Mouse (Mus musculus): ENCODE results near the gene Cit. TPM values are rescaled to one million over a fixed set of nuclear protein-coding genes. Genes with fewer than 3 reads are reported as not detected.

Gene Cit
- total and polyA plus RNA-seq, 3 experiments = 44.1 to 126 (median 69.8) TPM

DNA sequence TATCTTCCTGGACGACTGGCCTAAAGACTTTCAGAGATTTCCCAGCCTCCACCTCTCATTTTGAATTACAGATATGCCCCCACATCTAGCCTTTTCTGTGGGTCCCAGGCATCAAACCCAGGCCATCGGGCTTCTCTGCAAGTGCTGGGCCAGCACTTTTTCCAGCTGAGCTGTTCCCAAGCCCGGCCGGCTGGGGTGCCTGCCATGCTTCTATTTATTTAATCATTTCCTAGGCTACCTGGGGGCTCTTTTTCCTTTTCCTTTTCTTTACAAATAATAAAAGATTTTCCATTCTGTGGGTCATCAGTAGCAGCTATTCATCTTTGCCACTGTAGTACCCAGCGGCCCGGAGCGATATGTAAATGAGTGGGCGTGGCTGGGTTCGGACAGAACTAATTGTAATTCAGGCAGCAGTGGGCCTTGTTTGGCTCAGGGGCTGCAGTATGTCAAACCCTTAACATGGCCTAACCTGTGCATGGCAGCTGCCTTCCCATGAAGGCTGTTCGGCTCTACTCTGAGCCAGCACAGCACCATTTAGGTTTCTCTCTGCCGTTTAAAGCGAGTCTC is 4.3 kb downstream of the Cit start:
- DNase-seq (ENCODE audit: low spot score) (no peak), ATAC-seq (ENCODE audit: extremely low read depth, insufficient number of reproducible peaks, low FRiP score, poor library complexity, severe bottlenecking) (no peak)
- TF ChIP-seq GATA2 (IDR thresholded peaks at IDR 0.05; ENCODE audit: borderline replicate concordance, low read depth, low read length) (no peak), POLR2AphosphoS5 (IDR thresholded peaks at IDR 0.05; ENCODE audit: insufficient replicate concordance, low read depth, low read length) (no peak), TAL1 (conservative IDR thresholded peaks at IDR 0.05; ENCODE audit: low read depth, low read length) (no peak), GATA1 (IDR thresholded peaks at IDR 0.05; ENCODE audit: borderline replicate concordance, low read length) (no peak), CTCF (IDR thresholded peaks at IDR 0.05; ENCODE audit: low read depth, low read length) (no peak)
- H3K4me3 ChIP-seq (ENCODE audit: low read depth, low read length) = no peak overlapping the region
- no peaks in the 10 kb centered on the region for H3K27me3 ChIP-seq (ENCODE audit: insufficient read depth, low read length)
- no peaks in the 10 kb centered on the region for H3K9me3 ChIP-seq (replicated peaks)
- peaks cover 85% of the 10 kb centered on the region for H3K36me3 ChIP-seq (replicated peaks)
- peaks cover 71% of the 10 kb centered on the region for H3K4me1 ChIP-seq (ENCODE audit: insufficient read depth, low read depth, low read length)

DNA sequence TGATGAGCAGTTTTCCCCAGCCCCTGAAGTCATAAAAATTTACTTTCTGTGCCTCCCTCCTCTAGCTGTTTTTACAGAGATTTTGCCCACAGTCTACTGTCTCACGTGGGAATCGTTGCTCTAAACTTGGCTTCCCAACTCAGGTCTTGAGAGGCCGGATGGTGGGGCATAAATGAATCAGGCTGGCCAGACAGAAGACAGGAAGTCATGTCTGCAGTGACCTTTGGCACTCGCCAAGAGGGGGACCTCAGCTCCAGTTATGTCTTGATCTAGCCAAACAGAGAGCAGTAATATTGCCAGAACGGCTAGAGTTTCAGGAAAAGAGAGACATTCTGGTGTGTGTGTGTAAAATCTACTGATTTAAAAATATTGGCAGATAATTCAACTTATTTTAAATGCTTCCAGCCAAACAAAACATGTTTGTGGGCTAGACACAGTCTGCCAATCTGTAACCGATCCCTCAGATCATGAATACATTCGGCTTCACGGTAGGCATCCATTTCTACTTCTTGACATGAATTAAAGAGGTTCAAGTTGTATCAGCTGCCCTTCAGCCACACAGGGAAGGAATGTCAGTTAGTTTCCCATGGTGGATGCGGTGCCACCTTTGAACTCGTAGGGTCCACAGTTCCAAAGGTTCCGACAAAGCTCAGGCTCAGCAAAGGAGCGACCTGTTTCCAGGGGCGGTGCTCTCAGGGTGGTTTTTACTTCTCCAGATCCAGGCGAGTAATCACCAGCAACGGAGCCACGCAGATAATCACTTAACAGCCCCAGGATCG is 5.4 kb downstream of the Cit start:
- ATAC-seq (ENCODE audit: extremely low read depth, insufficient number of reproducible peaks, low FRiP score, poor library complexity, severe bottlenecking) (no peak), DNase-seq (ENCODE audit: low spot score) (no peak)
- H3K27me3 ChIP-seq (ENCODE audit: insufficient read depth, low read length) = no peaks in the 10 kb centered on the region
- peaks cover 96% of the 10 kb centered on the region for H3K36me3 ChIP-seq (replicated peaks)
- no peak for TF ChIP-seq TAL1 (conservative IDR thresholded peaks at IDR 0.05; ENCODE audit: low read depth, low read length)
- no peak for TF ChIP-seq GATA1 (IDR thresholded peaks at IDR 0.05; ENCODE audit: borderline replicate concordance, low read length)
- TF ChIP-seq CTCF (IDR thresholded peaks at IDR 0.05; ENCODE audit: low read depth, low read length) = no peak
- no peak for TF ChIP-seq POLR2AphosphoS5 (IDR thresholded peaks at IDR 0.05; ENCODE audit: insufficient replicate concordance, low read depth, low read length)
- no peak for TF ChIP-seq GATA2 (IDR thresholded peaks at IDR 0.05; ENCODE audit: borderline replicate concordance, low read depth, low read length)
- H3K9me3 ChIP-seq (replicated peaks) = no peaks in the 10 kb centered on the region
- H3K4me1 ChIP-seq (ENCODE audit: insufficient read depth, low read depth, low read length) = peaks cover 66% of the 10 kb centered on the region
- H3K4me3 ChIP-seq (ENCODE audit: low read depth, low read length) = no peak overlapping the region

DNA sequence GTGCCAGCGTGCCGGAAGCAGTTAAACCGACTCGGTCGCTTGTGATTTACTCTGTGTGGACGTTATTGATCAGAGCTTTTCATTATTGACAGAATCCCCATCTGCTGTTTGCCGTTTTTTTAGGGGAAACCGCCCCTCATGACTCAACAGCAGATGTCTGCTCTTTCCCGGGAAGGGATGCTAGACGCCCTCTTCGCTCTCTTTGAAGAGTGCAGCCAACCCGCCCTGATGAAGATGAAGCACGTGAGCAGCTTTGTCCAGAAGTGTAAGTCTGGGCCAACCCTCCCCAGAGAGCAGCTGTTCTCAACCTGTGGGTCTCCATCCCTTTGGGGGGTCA is 5.9 kb downstream of the Cit start:
- Histone ChIP-seq H3K27me3 (ENCODE audit: insufficient read depth, low read length) (no peaks in the 10 kb centered on the region), H3K9me3 (replicated peaks) (no peaks in the 10 kb centered on the region), H3K36me3 (replicated peaks) (peaks cover 98% of the 10 kb centered on the region), H3K4me1 (ENCODE audit: insufficient read depth, low read depth, low read length) (peaks cover 61% of the 10 kb centered on the region), H3K4me3 (ENCODE audit: low read depth, low read length) (no peak overlapping the region)
- ATAC-seq (ENCODE audit: extremely low read depth, insufficient number of reproducible peaks, low FRiP score, poor library complexity, severe bottlenecking) (no peak), DNase-seq (ENCODE audit: low spot score) (no peak)
- TF ChIP-seq CTCF (IDR thresholded peaks at IDR 0.05; ENCODE audit: low read depth, low read length) (no peak), GATA2 (IDR thresholded peaks at IDR 0.05; ENCODE audit: borderline replicate concordance, low read depth, low read length) (no peak), TAL1 (conservative IDR thresholded peaks at IDR 0.05; ENCODE audit: low read depth, low read length) (no peak), POLR2AphosphoS5 (IDR thresholded peaks at IDR 0.05; ENCODE audit: insufficient replicate concordance, low read depth, low read length) (no peak), GATA1 (IDR thresholded peaks at IDR 0.05; ENCODE audit: borderline replicate concordance, low read length) (no peak)

DNA sequence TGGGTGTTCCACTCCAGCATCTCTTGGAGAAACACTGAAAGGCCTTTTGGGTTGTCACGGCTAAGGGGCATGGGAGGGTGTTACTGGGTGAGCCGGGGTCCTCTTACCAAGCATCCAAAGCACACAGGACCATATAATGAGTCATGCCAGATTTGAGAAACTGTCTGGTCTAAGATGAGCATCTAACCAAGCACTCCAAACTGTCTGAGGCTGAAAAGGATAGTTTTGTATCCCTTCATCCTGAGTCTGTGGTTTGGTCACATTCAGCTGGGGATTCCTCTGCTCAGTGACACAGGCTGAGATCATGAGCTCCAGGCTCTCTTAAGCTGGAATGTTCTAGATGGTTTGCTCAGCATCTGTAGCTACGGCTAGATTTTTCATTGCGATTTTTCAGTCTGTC is 7.4 kb downstream of the Cit start:
- H3K4me3 ChIP-seq (ENCODE audit: low read depth, low read length) = no peak overlapping the region
- H3K27me3 ChIP-seq (ENCODE audit: insufficient read depth, low read length) = no peaks in the 10 kb centered on the region
- no peaks in the 10 kb centered on the region for H3K9me3 ChIP-seq (replicated peaks)
- ATAC-seq (ENCODE audit: extremely low read depth, insufficient number of reproducible peaks, low FRiP score, poor library complexity, severe bottlenecking) (no peak), DNase-seq (ENCODE audit: low spot score) (no peak)
- TF ChIP-seq GATA2 (IDR thresholded peaks at IDR 0.05; ENCODE audit: borderline replicate concordance, low read depth, low read length) = no peak
- no peak for TF ChIP-seq TAL1 (conservative IDR thresholded peaks at IDR 0.05; ENCODE audit: low read depth, low read length)
- TF ChIP-seq GATA1 (IDR thresholded peaks at IDR 0.05; ENCODE audit: borderline replicate concordance, low read length) = no peak
- no peak for TF ChIP-seq POLR2AphosphoS5 (IDR thresholded peaks at IDR 0.05; ENCODE audit: insufficient replicate concordance, low read depth, low read length)
- no peak for TF ChIP-seq CTCF (IDR thresholded peaks at IDR 0.05; ENCODE audit: low read depth, low read length)
- H3K4me1 ChIP-seq (ENCODE audit: insufficient read depth, low read depth, low read length) = peaks cover 47% of the 10 kb centered on the region
- H3K36me3 ChIP-seq (replicated peaks) = peaks cover 96% of the 10 kb centered on the region

DNA sequence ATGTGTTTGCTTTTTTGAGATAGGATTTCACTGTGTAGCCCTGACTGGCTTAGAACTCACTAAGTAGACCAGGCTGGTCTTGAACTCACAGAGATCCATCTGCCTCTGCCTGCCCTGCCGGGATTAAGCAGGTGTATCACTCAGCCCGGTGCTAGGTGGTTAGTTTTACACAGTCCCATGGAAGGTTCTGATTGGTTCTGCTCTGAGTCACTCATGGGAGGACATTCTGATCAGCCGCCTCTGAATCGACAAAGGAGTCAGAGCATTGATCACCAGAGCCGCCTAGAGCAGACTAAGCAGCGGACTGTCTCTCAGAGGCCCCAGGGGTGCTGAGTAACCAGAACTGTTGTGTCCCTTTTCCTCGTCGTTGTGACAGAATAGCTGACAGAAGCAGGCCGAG is 8.6 kb downstream of the Cit start:
- ATAC-seq (ENCODE audit: extremely low read depth, insufficient number of reproducible peaks, low FRiP score, poor library complexity, severe bottlenecking) (no peak), DNase-seq (ENCODE audit: low spot score) (no peak)
- peaks cover 38% of the 10 kb centered on the region for H3K4me1 ChIP-seq (ENCODE audit: insufficient read depth, low read depth, low read length)
- no peaks in the 10 kb centered on the region for H3K27me3 ChIP-seq (ENCODE audit: insufficient read depth, low read length)
- H3K9me3 ChIP-seq (replicated peaks) = no peaks in the 10 kb centered on the region
- TF ChIP-seq CTCF (IDR thresholded peaks at IDR 0.05; ENCODE audit: low read depth, low read length) (no peak), GATA1 (IDR thresholded peaks at IDR 0.05; ENCODE audit: borderline replicate concordance, low read length) (no peak), POLR2AphosphoS5 (IDR thresholded peaks at IDR 0.05; ENCODE audit: insufficient replicate concordance, low read depth, low read length) (no peak), TAL1 (conservative IDR thresholded peaks at IDR 0.05; ENCODE audit: low read depth, low read length) (no peak), GATA2 (IDR thresholded peaks at IDR 0.05; ENCODE audit: borderline replicate concordance, low read depth, low read length) (no peak)
- no peak overlapping the region for H3K4me3 ChIP-seq (ENCODE audit: low read depth, low read length)
- peaks cover 96% of the 10 kb centered on the region for H3K36me3 ChIP-seq (replicated peaks)

DNA sequence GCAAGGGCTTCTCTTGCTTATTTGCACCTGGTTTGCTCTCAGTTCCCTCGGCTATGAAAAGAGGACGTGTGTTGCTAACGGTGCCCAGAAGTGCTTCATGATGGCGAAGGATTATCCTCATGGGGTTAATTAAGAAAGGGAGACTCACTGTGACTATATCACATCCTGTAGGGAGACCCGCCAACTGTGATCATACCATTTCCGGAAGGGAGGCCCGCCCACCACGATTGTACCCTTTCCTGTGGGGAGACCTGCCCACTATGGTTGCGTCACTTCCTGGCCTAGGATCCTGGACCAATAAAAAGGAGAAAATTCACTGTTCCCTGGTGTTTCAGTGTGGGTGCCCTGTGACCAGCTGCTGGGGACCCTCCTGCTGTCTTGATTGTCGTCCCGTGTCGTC is 9.3 kb downstream of the Cit start:
- Histone ChIP-seq H3K27me3 (ENCODE audit: insufficient read depth, low read length) (no peaks in the 10 kb centered on the region), H3K4me3 (ENCODE audit: low read depth, low read length) (no peak overlapping the region), H3K4me1 (ENCODE audit: insufficient read depth, low read depth, low read length) (peaks cover 35% of the 10 kb centered on the region), H3K9me3 (replicated peaks) (no peaks in the 10 kb centered on the region), H3K36me3 (replicated peaks) (peaks cover 96% of the 10 kb centered on the region)
- no peak for TF ChIP-seq GATA1 (IDR thresholded peaks at IDR 0.05; ENCODE audit: borderline replicate concordance, low read length)
- TF ChIP-seq GATA2 (IDR thresholded peaks at IDR 0.05; ENCODE audit: borderline replicate concordance, low read depth, low read length) = no peak
- no peak for TF ChIP-seq CTCF (IDR thresholded peaks at IDR 0.05; ENCODE audit: low read depth, low read length)
- TF ChIP-seq TAL1 (conservative IDR thresholded peaks at IDR 0.05; ENCODE audit: low read depth, low read length) = no peak
- no peak for TF ChIP-seq POLR2AphosphoS5 (IDR thresholded peaks at IDR 0.05; ENCODE audit: insufficient replicate concordance, low read depth, low read length)
- no peak for DNase-seq (ENCODE audit: low spot score)
- no peak for ATAC-seq (ENCODE audit: extremely low read depth, insufficient number of reproducible peaks, low FRiP score, poor library complexity, severe bottlenecking)

Measured in G1E (cell line).